Mouse (Mus musculus) large intestine, adult 2 months (tissue): ENCODE results near the gene Lcorl. TPM values are rescaled to one million over a fixed set of nuclear protein-coding genes. Genes with fewer than 3 reads are reported as not detected.
"Not testable (repeated sequence)": the region's sequence is repeated elsewhere in the genome, so short reads cannot be mapped to it uniquely, and the experiment has no call there.

Experiments
- DNase-seq: peaks from one replicate; pipeline ENCODE4 v3.0.0-alpha.2; 2012; ENCODE audit warnings: low read depth, low spot score
- WGBS: fragments of 180-500 bp; shearing (Covaris S2); methylation state at CpG from one replicate; pipeline ENCODE4 v1.1.7; 2018; 5-methylcytosine and 5-hydroxymethylcytosine counted together
- polyA plus RNA-seq: library from polyadenylated mRNA; depleted of rRNA; stranded (reverse); fragments of >200 nt; gene quantifications from 2 replicates; pipeline ENCODE4 v1.2.3, GENCODE M21; 2012

The Lcorl gene
- polyA plus RNA-seq, 1 experiment: 1.3 TPM

DNA sequence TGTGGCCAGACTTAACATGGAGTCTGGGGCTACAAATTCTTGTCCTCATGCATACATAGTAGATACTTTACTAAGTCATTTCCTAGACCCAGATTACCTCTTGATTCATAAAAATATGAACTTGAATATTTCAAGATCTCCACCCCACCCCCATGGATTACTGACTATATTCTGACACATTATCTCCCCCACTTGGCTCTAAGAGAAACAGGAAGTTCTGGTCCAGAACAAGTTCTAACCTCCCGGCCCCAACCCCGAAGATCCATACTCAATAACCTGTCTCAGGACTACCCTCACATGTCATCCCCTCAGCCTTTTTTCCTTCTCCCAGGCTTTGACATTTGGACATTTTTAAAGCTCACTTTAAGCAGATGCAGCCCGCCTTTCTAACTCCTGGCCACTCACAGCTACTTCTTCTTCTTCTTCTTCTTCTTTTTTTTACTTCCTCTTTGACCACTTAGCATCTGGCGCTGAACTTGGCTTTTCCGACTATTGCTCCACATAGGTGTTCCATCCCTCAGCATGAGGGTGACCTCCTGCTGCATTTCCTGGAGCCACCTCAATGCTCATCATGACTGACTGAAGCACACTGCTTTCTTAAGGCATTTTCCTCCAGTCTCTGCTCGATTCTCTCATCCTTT lies 138.4 kb downstream of the Lcorl start:
- 87% methylated on average over 6 of the region's 6 CpGs for WGBS

DNA sequence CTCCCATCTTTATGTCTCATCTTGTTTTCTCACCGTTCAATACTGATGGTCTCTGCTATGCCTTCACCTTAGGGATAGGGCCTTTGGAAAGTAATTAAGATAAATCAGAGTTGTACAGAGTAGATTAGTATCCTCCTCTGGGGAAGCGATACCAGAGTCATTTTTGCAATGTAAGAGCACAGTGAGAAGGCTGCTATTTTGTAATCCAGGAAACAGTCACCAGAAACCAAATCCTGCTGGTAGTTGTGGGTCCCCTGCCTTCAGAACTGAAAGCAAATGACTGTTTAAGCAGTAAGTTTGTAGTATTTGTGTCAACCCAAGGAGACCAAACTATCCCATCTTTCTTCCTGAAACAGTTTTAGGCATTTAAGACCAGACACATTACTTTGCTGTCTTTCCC lies 147.8 kb downstream of the Lcorl start:
- no peak for DNase-seq
- 95% methylated on average over 2 of the region's 2 CpGs for WGBS

More for the DNA sequence above, 138.4 kb downstream of the Lcorl start:
- no peak for DNase-seq

DNA sequence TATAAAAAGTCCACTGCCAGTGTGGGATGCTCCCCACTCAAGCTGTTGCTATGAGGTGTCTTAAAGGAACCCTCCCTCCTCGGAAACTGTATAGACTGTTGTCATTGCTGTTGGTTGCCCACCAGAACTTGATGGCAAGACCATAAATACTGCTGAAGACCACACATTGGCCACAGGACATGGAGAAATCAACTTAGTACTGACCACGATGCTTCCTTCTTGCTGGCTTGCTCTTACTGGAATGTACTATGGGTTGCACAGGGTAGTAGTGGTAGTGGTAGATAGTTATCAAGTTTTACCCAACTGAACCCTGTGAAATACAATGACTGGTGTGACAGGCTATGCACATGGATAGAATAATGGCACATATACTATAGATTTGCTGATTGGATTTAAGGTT lies 150.6 kb downstream of the Lcorl start:
- no peak for DNase-seq
- WGBS: 98% methylated on average over 2 of the region's 2 CpGs

DNA sequence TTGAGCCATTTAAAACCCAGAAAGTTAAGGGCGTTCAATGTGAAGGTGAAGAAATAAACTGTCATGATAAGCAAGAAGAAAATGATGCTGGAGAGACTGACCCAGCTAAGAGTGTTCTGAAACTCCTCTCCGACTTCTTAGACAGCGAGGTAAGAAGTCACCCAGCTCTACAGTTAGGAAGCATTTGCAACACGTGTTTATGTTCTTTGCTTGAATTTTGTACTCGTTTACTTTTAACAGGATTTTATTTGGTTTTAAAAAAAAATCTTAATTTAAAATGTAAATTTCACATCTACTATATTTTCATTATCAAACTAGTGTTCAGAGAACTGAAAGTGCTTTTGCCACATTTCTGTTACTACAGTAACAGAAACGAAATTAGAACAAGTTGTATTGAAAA lies 165.7 kb downstream of the Lcorl start:
- WGBS: 81% methylated on average over 6 of the region's 6 CpGs
- no peak for DNase-seq

DNA sequence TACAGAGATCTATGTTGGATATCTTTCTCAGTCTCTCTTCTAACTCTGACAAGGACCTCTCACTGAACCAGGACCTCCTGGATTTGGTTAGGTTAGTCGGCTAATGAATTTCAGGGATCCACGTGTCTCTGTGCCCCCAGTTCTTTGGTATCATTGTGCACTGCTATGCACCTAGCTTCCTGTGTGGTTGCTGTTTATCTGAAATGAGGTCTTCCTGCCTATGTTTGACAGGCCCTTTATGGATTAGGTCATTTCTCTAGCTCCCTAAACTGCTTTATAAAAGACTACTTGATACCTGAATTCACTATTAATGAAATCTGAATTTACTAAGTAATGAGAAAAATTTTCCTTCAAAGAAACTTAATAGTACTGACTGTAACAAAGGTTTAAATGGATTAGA lies 166.6 kb downstream of the Lcorl start:
- 84% methylated on average over 2 of the region's 2 CpGs for WGBS
- no peak for DNase-seq

DNA sequence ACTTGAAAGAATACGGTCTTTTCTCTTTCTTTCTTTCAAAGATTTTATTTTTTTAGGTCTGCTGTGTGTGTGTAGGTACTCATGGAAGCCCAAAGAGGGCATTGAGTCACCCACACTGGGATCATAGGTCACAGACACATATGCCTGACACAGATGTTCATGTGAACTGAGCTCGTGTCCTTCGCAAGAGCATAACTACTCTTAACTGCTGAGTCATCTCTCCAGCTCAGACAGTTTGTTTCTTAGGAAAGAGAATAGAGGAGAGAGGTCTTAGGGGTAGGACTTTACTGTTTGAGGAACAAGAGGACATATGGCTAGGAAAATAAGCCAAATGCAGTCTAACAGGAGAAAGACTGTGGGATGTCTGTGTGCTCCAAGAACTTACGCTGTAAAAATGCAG lies 168.3 kb downstream of the Lcorl start:
- DNase-seq: no peak

DNA sequence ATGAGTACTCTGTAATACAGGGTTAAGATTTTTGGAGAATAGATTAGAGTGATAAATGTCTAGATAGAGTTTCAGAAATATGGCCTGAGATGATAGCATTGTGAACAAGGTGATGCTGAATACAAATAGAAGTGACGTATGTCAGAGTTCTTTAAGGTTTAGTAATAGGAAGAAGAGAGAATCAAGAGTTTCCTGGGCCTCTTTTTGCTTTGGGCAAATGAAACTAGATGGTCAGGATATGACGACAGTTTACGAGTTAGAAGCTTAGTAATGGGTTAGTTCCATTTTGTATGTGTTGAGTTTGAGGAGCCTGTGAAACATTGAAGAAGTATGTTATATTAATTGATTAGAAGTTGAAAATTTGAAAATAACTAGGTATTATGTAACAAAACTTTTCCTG lies 171.2 kb downstream of the Lcorl start:
- WGBS: 91% methylated on average over 3 of the region's 3 CpGs
- no peak for DNase-seq

More for the DNA sequence above, 168.3 kb downstream of the Lcorl start:
- 83% methylated on average over 4 of the region's 4 CpGs for WGBS

DNA sequence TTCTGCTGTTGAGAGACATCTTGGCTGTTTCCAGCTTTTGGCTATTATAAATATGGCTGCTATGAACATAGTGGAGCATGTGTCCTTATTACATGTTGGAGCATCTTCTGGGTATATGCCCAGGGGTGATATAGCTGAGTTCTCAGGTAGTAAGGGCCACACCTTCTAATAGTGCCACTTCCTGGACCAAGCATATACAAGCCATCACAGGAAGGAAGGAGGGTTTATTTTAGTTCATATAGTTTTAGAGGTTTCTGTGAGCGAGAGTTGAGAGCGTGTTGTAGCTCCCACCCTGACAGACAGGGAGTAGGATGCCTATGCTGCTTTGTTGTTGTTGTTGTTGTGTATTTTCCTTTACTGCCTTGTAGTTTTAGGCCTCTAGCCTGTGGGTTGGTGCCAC lies 172.2 kb downstream of the Lcorl start:
- no peak for DNase-seq
- WGBS: 100% methylated on average over 2 of the region's 2 CpGs

DNA sequence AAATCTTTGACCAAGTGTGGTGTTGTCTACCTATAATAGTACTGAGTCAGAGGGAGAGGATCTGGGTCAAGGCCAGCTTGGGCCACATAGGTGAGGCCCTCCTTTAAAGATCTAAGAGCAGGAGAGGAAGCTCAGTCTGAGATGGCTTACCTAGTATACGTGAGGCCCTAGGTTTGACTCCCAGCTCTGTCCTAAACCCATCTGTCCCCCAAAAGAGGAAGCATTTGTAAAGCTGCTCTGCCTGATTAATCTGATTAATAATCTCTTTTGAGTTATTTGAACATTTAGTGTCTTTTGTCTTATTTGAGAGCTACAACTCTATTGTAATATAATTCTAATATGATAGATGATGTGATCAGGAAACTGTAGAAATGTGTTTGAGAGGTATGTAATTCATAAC lies 174.0 kb downstream of the Lcorl start:
- 100% methylated on average over 1 of the region's 1 CpGs for WGBS
- no peak for DNase-seq

DNA sequence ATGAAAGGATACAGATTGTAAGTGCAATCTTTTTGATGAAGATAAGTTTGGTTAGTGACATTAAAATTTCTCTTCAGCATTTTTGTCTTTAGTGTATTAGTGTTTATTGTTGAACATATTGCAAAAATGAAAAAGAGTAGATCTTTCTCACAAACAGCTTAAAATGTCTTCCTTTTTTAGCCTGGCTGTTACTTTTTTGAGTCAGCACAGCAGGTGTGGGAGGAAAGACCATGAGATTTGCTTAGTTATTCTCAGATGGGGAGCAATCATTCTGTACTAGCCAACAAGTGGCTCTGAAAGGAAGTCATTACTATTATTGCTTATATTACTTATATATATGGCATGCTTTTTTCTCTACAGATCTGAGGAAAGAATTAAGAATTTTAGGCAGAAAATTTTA lies 177.5 kb downstream of the Lcorl start:
- DNase-seq: no peak

DNA sequence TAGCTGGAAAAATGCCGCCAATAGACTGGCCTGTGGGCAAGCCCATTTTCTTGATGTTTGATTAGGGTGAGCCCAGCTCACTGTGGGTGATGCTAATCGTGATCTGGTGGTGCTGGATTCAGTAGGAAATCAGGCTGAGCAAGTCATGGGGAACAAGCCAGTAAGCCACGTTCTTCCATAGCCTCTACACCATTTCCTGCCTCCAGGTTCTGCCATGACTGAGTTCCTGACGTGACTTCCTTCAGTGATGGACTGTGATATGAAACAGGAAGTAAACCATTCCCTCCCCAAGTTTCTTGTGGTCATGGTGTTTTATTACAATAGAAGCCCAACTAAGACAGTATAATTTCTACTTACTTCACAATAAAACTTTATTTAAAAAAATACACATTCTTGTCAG lies 179.8 kb downstream of the Lcorl start:
- 79% methylated on average over 4 of the region's 4 CpGs for WGBS
- no peak for DNase-seq

DNA sequence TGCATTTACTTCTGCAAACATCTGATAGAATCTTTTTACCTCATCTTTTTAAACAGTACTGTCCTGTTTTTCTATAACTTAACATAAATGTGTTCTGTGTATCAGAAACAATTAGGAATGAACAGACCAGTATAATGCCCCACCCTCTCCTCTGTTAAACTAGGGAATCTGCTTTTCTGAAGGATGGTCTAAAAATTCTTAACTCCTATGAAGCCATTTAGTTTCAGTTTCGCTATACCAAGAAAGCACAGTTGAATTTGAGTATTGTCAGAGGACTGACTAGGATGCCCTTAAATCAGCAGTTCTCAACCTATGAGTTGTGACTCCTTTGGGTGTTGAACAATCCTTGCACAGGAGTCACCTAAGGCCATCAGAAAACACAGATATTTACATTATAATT lies 182.4 kb downstream of the Lcorl start:
- 91% methylated on average over 1 of the region's 1 CpGs for WGBS
- DNase-seq: no peak

DNA sequence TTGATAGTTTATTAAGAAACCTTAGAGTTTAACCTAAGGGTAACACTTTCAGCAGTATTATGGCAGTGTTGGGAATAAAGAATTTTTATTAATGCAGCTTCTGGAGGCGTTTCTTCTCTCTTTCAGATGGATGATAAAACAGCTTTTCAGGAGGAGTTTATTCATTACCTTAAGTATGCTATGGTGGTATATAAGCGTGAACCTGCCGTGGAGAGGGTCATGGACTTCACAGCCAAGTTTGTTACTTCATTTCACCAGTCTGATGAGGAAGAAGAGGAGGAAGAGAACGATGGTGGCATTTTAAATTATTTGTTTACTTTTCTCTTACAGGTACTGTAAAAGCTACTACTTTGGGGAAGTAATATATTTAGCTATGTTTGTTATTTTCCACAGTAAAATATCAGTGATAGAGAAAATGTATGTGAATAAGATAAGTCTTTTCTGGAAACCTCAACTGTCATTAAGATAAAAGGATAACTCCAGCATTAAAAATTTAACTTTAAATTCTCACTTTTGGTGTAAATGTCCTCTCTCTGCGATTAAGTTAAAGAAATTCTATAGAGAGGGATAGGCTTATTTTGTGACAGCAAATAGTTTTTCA lies 186.4 kb downstream of the Lcorl start:
- no peak for DNase-seq
- 30% methylated on average over 5 of the region's 5 CpGs for WGBS

DNA sequence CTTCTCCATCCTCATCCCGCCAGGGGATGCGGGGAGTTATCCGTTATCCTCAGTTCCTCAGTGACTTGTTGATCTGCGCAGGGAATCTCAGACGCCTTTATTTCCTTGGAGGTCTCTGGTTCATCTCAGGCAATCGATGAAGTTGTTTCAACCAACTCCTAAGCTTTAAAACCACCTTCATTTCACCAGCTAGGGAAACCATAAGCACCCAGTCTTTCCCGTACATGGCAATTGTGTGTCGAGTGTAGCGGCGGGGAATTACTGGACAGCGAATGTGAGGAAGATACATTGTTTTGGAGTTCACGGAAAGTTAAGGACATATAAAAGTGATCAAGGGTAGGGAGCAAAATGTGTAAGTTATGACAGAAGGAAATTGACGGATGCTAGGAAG lies 187.1 kb downstream of the Lcorl start:
- WGBS: under 1% methylated on average over 13 of the region's 13 CpGs
- DNase-seq: no peak

DNA sequence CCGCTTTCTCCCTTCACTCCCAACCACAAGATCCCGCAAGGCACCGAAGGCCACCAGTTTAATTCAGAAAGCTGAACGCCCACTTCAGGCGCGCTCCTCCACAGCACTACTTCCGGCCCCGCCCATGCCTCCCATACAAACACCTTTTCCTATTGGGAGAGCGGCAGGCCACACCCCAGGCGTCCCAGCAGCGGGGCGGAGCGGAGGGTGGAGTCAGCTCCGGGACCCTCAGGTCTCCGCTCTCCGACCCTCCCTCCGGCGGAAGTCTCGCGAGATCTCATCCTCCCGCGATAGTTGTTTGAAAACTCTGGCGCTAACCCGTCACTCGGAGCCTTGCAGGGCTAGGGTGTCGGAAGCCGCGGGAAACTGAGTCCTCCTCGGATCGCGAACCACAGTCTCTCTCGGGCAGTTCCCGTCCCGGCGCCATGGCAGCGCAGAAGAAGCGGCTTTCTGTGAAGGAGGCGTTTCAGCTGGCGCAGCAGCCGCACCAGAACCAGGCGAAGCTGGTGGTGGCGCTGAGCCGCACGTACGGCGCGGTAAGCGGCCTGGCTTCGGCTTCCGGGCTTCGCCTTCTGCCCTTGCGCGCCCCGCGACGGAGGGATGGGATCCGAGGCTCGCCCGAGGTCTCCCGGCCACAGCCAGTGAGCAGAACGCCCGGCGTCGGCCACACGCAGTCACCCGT lies 187.7 kb downstream of the Lcorl start, which contains the start of gene Ncapg:
Gene Ncapg (plus strand): TSS at position 322 of the 682 bp plus-strand sequence.
- under 1% methylated on average over 66 of the region's 66 CpGs for WGBS

DNA sequence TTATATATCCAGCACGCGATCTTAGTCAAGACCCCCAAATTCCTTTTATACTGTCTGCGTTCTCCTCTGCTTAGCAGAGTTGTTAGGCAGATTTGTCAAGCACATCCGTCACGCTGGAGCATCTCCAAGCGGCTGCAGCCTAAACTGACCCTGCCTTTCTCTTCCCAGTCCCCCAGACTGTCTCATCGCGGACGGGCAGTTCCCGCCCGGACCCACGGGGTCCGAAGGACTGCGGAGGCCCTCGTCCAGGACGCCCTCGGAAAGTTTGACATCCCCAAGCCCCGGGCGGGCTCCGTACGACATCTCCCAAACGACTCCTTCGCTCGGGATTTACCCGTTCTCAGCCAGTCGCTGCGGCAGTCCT lies 188.2 kb downstream of the Lcorl start:
- under 1% methylated on average over 27 of the region's 27 CpGs for WGBS
- no peak for DNase-seq

More for the DNA sequence above, 187.7 kb downstream of the Lcorl start, which contains the start of gene Ncapg:
- DNase-seq: peak; percentile 93

DNA sequence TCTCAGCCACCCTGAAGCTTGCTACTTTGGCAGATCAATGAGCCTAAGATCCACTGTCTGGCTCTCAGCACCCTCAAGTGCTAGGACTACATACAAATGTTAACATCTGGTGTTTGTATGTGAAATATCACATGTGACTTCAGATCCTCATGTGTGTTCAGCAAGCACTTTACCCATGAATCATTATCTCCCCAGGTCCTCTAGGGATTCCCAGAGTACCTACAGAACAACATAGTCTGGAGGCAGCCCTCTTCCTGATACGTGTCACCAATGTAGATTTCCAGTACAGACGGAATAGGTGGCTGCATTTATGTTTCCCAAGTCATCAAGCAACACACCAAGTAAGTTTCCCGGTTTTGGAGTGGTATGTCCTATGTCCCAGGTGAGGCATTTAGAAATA lies 188.6 kb downstream of the Lcorl start:
- peak; percentile 14 for DNase-seq
- under 1% methylated on average over 3 of the region's 3 CpGs for WGBS

DNA sequence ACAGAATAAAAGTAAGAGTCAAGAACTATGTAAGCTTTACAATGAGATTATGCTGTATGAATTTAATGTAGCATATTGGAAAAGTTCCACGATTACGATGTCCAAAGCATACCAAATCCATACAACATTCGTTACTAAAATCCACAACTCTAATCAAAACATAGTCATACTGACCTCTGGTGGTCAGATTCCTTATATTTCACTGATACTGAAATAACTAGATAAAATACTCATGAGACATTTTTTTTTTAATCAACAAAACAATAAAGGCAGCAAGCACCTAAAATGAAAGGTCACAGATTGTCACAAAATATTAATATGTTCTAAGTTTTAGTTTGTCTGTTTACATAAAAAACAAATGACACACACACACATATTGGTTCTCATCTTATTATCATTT lies 189.1 kb downstream of the Lcorl start:
- 1% methylated on average over 3 of the region's 3 CpGs for WGBS
- peak; percentile 51 for DNase-seq

DNA sequence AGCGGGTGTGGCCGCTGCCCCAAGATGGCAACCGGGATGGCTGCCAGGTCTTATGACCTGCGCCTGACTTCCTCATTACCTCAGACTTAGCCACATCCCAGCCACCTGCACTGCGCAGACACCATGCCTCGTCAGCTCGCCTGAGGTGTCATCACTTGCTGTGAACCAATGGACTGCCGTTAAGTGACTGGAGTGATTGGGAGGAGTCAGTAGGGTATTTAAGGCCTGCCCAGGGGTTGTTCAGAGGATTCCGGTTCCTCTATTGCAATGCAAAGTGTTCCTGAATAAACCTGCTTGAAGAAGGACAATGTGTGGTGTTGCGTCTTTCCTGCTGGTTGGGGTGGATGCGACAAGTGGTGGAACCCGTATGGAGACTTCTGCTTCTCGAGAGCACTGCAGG lies 199.0 kb downstream of the Lcorl start:
- WGBS: 90% methylated on average over 13 of the region's 13 CpGs
- DNase-seq: not testable (repeated sequence)

DNA sequence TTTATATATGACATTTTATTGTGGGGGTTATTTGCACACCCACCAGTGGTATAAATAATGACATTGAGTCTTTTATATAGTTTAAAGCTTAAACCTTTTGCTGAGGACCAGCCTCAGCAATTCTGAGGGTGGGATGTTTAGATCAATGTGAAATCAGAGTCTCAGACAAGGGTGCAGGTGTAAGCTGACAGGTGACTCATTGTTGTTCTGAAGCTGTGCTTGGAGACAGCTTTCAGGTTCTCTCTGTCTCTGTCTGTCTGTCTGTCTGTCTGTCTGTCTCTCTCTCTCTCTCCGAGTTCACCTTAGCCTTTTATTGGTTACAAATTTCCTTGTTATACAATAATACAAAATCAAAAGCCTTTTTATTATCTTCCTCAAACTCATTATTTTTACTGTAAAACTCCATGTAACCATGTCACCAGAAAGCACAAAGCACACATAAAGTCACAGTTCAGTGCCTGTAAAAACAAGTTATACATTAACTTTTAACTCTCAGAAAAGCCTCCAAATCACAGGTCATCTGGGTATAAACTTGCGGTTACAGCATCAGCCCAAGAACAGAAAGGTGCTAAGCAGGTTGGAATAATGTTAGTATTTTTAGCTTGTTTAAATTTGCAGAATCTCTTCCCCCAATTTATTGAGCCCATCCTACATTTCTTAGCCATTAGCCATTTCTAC lies 206.2 kb downstream of the Lcorl start:
- 40% methylated on average over 2 of the region's 2 CpGs for WGBS
- peak; percentile 36 for DNase-seq
